Mouse (Mus musculus): ENCODE data around the gene Sdf4. TPM values are rescaled to one million over a fixed set of nuclear protein-coding genes. Genes with fewer than 3 reads are reported as not detected.

Gene Sdf4
- polyA plus RNA-seq, 1 experiment from 2014 or later: 137 TPM

GRCm38 (mm10) chr4:155962167-155962971 lies 30.3 kb upstream of the Sdf4 start, which contains the start of gene C1qtnf12:
TSS of gene C1qtnf12 (plus strand) at chr4:155962318.
- peak within 1 kb of the TSS; percentile 53 for H3K4me3 ChIP-seq (ENCODE audit: low read depth, low read length)
- H3K9ac ChIP-seq (replicated peaks; ENCODE audit: low read length): peak within 1 kb of the TSS; percentile 69
- peaks cover 3% of the 10 kb centered on the region; the same call in 1 of the 2 replicates for H3K36me3 ChIP-seq (replicated peaks; ENCODE audit: control insufficient read depth, insufficient read depth, low read depth, low read length)
- H3K27me3 ChIP-seq (ENCODE audit: control insufficient read depth, insufficient read depth, low read length): no peaks in the 10 kb centered on the region
- no peaks in the 10 kb centered on the region for H3K9me3 ChIP-seq (replicated peaks; ENCODE audit: control insufficient read depth, low read length)
- H3K4me2 ChIP-seq (ENCODE audit: low read depth, low read length): peak within 1 kb of the TSS; percentile 95
- ATAC-seq (replicated peaks; ENCODE audit: insufficient number of reproducible peaks, low FRiP score, low TSS enrichment, low read depth) (peak; percentile 61), DNase-seq (ENCODE audit: low spot score) (peak; percentile 58)
- no peaks in the 10 kb centered on the region for H3K4me1 ChIP-seq (ENCODE audit: control insufficient read depth, insufficient read depth, low read length)
- H3K27ac ChIP-seq (replicated peaks; ENCODE audit: low read depth, low read length): 0 out of 2 replicates have a peak within 1 kb of the TSS, but pooled peaks have one; percentile 1
- WGBS: under 1% methylated on average over 33 of the region's 42 CpGs

GRCm38 (mm10) chr4:155963106-155963505 lies 29.6 kb upstream of the Sdf4 start:
- no peaks in the 10 kb centered on the region for H3K9me3 ChIP-seq (replicated peaks; ENCODE audit: control insufficient read depth, low read length)
- peak overlapping the region; percentile 95 for H3K4me2 ChIP-seq (ENCODE audit: low read depth, low read length)
- 48% methylated on average over 7 of the region's 7 CpGs for WGBS
- no peak for ATAC-seq (replicated peaks; ENCODE audit: insufficient number of reproducible peaks, low FRiP score, low TSS enrichment, low read depth)
- H3K4me3 ChIP-seq (ENCODE audit: low read depth, low read length): peak overlapping the region; percentile 53
- no peak for DNase-seq (ENCODE audit: low spot score)
- H3K27ac ChIP-seq (replicated peaks; ENCODE audit: low read depth, low read length): no peak overlapping the region
- no peaks in the 10 kb centered on the region for H3K4me1 ChIP-seq (ENCODE audit: control insufficient read depth, insufficient read depth, low read length)
- H3K9ac ChIP-seq (replicated peaks; ENCODE audit: low read length): peak overlapping the region; percentile 69
- H3K27me3 ChIP-seq (ENCODE audit: control insufficient read depth, insufficient read depth, low read length): no peaks in the 10 kb centered on the region
- peaks cover 3% of the 10 kb centered on the region; the same call in 1 of the 2 replicates for H3K36me3 ChIP-seq (replicated peaks; ENCODE audit: control insufficient read depth, insufficient read depth, low read depth, low read length)

GRCm38 (mm10) chr4:155964396-155964795 lies 28.3 kb upstream of the Sdf4 start:
- Histone ChIP-seq H3K27me3 (ENCODE audit: control insufficient read depth, insufficient read depth, low read length) (no peaks in the 10 kb centered on the region), H3K36me3 (replicated peaks; ENCODE audit: control insufficient read depth, insufficient read depth, low read depth, low read length) (peaks cover 3% of the 10 kb centered on the region; the same call in 1 of the 2 replicates), H3K27ac (replicated peaks; ENCODE audit: low read depth, low read length) (no peak overlapping the region), H3K4me2 (ENCODE audit: low read depth, low read length) (no peak overlapping the region), H3K4me3 (ENCODE audit: low read depth, low read length) (no peak overlapping the region), H3K4me1 (ENCODE audit: control insufficient read depth, insufficient read depth, low read length) (no peaks in the 10 kb centered on the region), H3K9ac (replicated peaks; ENCODE audit: low read length) (no peak overlapping the region), H3K9me3 (replicated peaks; ENCODE audit: control insufficient read depth, low read length) (no peaks in the 10 kb centered on the region)
- ATAC-seq (replicated peaks; ENCODE audit: insufficient number of reproducible peaks, low FRiP score, low TSS enrichment, low read depth): no peak
- DNase-seq (ENCODE audit: low spot score): no peak
- 89% methylated on average over 11 of the region's 11 CpGs for WGBS

- no peak overlapping the region for H3K9ac ChIP-seq (replicated peaks; ENCODE audit: low read length)
- H3K4me1 ChIP-seq (ENCODE audit: control insufficient read depth, insufficient read depth, low read length): no peaks in the 10 kb centered on the region
- H3K9me3 ChIP-seq (replicated peaks; ENCODE audit: control insufficient read depth, low read length): no peaks in the 10 kb centered on the region
- H3K4me3 ChIP-seq (ENCODE audit: low read depth, low read length): no peak overlapping the region
- DNase-seq (ENCODE audit: low spot score) (no peak), ATAC-seq (replicated peaks; ENCODE audit: insufficient number of reproducible peaks, low FRiP score, low TSS enrichment, low read depth) (no peak)
- no peak overlapping the region for H3K4me2 ChIP-seq (ENCODE audit: low read depth, low read length)
- H3K27me3 ChIP-seq (ENCODE audit: control insufficient read depth, insufficient read depth, low read length): no peaks in the 10 kb centered on the region
- no peaks in the 10 kb centered on the region; the same call in 1 of the 2 replicates for H3K36me3 ChIP-seq (replicated peaks; ENCODE audit: control insufficient read depth, insufficient read depth, low read depth, low read length)
- 84% methylated on average over 13 of the region's 13 CpGs for WGBS
- H3K27ac ChIP-seq (replicated peaks; ENCODE audit: low read depth, low read length): no peak overlapping the region
These were observed 23.5 kb upstream of the Sdf4 start for GRCm38 (mm10) chr4:155969043-155969653.

- Histone ChIP-seq H3K4me3 (ENCODE audit: low read depth, low read length) (no peak overlapping the region), H3K36me3 (replicated peaks; ENCODE audit: control insufficient read depth, insufficient read depth, low read depth, low read length) (no peaks in the 10 kb centered on the region; the same call in 1 of the 2 replicates), H3K4me2 (ENCODE audit: low read depth, low read length) (no peak overlapping the region), H3K4me1 (ENCODE audit: control insufficient read depth, insufficient read depth, low read length) (no peaks in the 10 kb centered on the region), H3K9me3 (replicated peaks; ENCODE audit: control insufficient read depth, low read length) (no peaks in the 10 kb centered on the region), H3K9ac (replicated peaks; ENCODE audit: low read length) (no peak overlapping the region), H3K27me3 (ENCODE audit: control insufficient read depth, insufficient read depth, low read length) (no peaks in the 10 kb centered on the region), H3K27ac (replicated peaks; ENCODE audit: low read depth, low read length) (no peak overlapping the region)
- no peak for ATAC-seq (replicated peaks; ENCODE audit: insufficient number of reproducible peaks, low FRiP score, low TSS enrichment, low read depth)
- WGBS: 68% methylated on average over 5 of the region's 5 CpGs
- no peak for DNase-seq (ENCODE audit: low spot score)
These were observed 22.4 kb upstream of the Sdf4 start for GRCm38 (mm10) chr4:155970286-155970685.

- H3K36me3 ChIP-seq (replicated peaks; ENCODE audit: control insufficient read depth, insufficient read depth, low read depth, low read length): no peaks in the 10 kb centered on the region
- 43% methylated on average over 6 of the region's 6 CpGs for WGBS
- no peaks in the 10 kb centered on the region for H3K4me1 ChIP-seq (ENCODE audit: control insufficient read depth, insufficient read depth, low read length)
- H3K9ac ChIP-seq (replicated peaks; ENCODE audit: low read length): no peak overlapping the region
- no peak overlapping the region for H3K4me2 ChIP-seq (ENCODE audit: low read depth, low read length)
- H3K27ac ChIP-seq (replicated peaks; ENCODE audit: low read depth, low read length): no peak overlapping the region
- H3K4me3 ChIP-seq (ENCODE audit: low read depth, low read length): no peak overlapping the region
- no peaks in the 10 kb centered on the region for H3K27me3 ChIP-seq (ENCODE audit: control insufficient read depth, insufficient read depth, low read length)
- no peaks in the 10 kb centered on the region for H3K9me3 ChIP-seq (replicated peaks; ENCODE audit: control insufficient read depth, low read length)
- ATAC-seq (replicated peaks; ENCODE audit: insufficient number of reproducible peaks, low FRiP score, low TSS enrichment, low read depth): no peak
- DNase-seq (ENCODE audit: low spot score): no peak
These were observed 20.0 kb upstream of the Sdf4 start for GRCm38 (mm10) chr4:155972651-155973050.

- no peaks in the 10 kb centered on the region for H3K4me1 ChIP-seq (ENCODE audit: control insufficient read depth, insufficient read depth, low read length)
- H3K36me3 ChIP-seq (replicated peaks; ENCODE audit: control insufficient read depth, insufficient read depth, low read depth, low read length): no peaks in the 10 kb centered on the region
- H3K27ac ChIP-seq (replicated peaks; ENCODE audit: low read depth, low read length): no peak overlapping the region
- no peak overlapping the region for H3K9ac ChIP-seq (replicated peaks; ENCODE audit: low read length)
- WGBS: 79% methylated on average over 2 of the region's 2 CpGs
- H3K9me3 ChIP-seq (replicated peaks; ENCODE audit: control insufficient read depth, low read length): no peaks in the 10 kb centered on the region
- H3K4me3 ChIP-seq (ENCODE audit: low read depth, low read length): no peak overlapping the region
- DNase-seq (ENCODE audit: low spot score): no peak
- no peak for ATAC-seq (replicated peaks; ENCODE audit: insufficient number of reproducible peaks, low FRiP score, low TSS enrichment, low read depth)
- H3K4me2 ChIP-seq (ENCODE audit: low read depth, low read length): no peak overlapping the region
- H3K27me3 ChIP-seq (ENCODE audit: control insufficient read depth, insufficient read depth, low read length): no peaks in the 10 kb centered on the region
These were observed 19.4 kb upstream of the Sdf4 start for GRCm38 (mm10) chr4:155973239-155973638.

Data from embryonic facial prominence, embryonic 11.5 days (tissue).